In the genomic region with DNA sequence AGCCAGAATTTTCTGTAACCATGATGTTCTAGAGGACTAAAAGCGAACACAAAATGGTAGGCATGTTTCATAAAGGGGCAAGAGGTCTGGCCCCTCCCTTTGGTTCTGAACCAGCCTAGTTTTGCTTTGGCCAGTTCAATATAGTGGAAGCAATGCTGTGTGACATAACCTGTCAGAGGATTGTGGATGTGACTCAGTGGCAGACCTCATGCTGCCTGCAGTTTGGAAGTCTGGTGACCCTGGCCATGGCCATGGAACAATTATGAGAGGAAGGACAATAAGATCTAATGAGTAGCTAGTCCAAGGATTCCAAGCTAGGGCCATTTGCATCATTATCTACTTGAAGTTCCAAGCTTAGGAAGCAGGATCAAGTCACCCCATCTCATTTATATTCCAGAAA, we compare ENCODE assay signal across 15 mouse cellular contexts. TPM values are rescaled to one million over a fixed set of nuclear protein-coding genes. Genes with fewer than 3 reads are reported as not detected.
DNase-seq lines count a peak whose midpoint lies in the region; ATAC-seq lines count a peak whose summit lies in the region.
"Had no signal": no experiment of that assay in that cellular context is flagged by ENCODE, and none has a peak within 500 bp of the region (broad histone marks: within the 10 kb centered on the region; RNA-seq: fewer than 3 reads in every experiment).

No protein-coding gene starts in this region.

- H3K27ac ChIP-seq in hindbrain, embryonic 10.5 days, result 0 out of 2 replicates have a peak overlapping the region, but pooled peaks have one; percentile 12
- H3K27ac ChIP-seq in hindbrain, embryonic 16.5 days (ENCODE audit: low read depth, low read length), result no peak overlapping the region
- peak overlapping the region; percentile 48; the same call in 1 of the 2 replicates for H3K27ac ChIP-seq in neural tube, embryonic 14.5 days (ENCODE audit: low read depth, low read length)
- H3K27ac ChIP-seq: heart, embryonic 10.5 days; kidney, embryonic 15.5 days; layer of hippocampus, adult 2 months; neural tube, embryonic 13.5 days had no signal

- H3K4me3 ChIP-seq in hindbrain, embryonic 10.5 days, result no peak overlapping the region
- no peak overlapping the region for H3K4me3 ChIP-seq in hindbrain, embryonic 16.5 days (ENCODE audit: low read length)
- H3K4me3 ChIP-seq in neural tube, embryonic 14.5 days (ENCODE audit: low read depth, low read length), result no peak overlapping the region
- H3K4me3 ChIP-seq: erythroblast, embryonic 14.5 days; heart, embryonic 10.5 days; kidney, embryonic 15.5 days; layer of hippocampus, adult 2 months; neural tube, embryonic 13.5 days had no signal

- no peaks in the 10 kb centered on the region for H3K9me3 ChIP-seq in hindbrain, embryonic 10.5 days
- H3K9me3 ChIP-seq in hindbrain, embryonic 16.5 days (ENCODE audit: control insufficient read depth, low read length), result no peaks in the 10 kb centered on the region
- H3K9me3 ChIP-seq in neural tube, embryonic 14.5 days (ENCODE audit: control insufficient read depth, low read length), result no peaks in the 10 kb centered on the region
- H3K9me3 ChIP-seq: heart, embryonic 10.5 days; kidney, embryonic 15.5 days; neural tube, embryonic 13.5 days had no signal

- peaks cover 38% of the 10 kb centered on the region for H3K36me3 ChIP-seq in hindbrain, embryonic 10.5 days
- H3K36me3 ChIP-seq in hindbrain, embryonic 16.5 days (ENCODE audit: control insufficient read depth, insufficient read depth, low read length), result peaks cover 8% of the 10 kb centered on the region
- peaks cover 10% of the 10 kb centered on the region; the same call in 1 of the 2 replicates for H3K36me3 ChIP-seq in neural tube, embryonic 14.5 days (ENCODE audit: control insufficient read depth, insufficient read depth, low read length)

- no peaks in the 10 kb centered on the region for H3K27me3 ChIP-seq in hindbrain, embryonic 10.5 days (ENCODE audit: insufficient read depth, poor library complexity, severe bottlenecking)
- no peaks in the 10 kb centered on the region for H3K27me3 ChIP-seq in hindbrain, embryonic 16.5 days (replicated peaks; ENCODE audit: control insufficient read depth, insufficient read depth, low read length)
- H3K27me3 ChIP-seq in neural tube, embryonic 14.5 days (ENCODE audit: control insufficient read depth, insufficient read depth, low read length), result no peaks in the 10 kb centered on the region; the same call in 1 of the 2 replicates
- H3K27me3 ChIP-seq: kidney, embryonic 15.5 days; neural tube, embryonic 13.5 days had no signal

- DNase-seq in adrenal gland, adult 8-10 months, result peak; percentile 32
- DNase-seq in adrenal gland, postnatal 14 days, result no peak
- DNase-seq in hindbrain, embryonic 10.5 days (ENCODE audit: low spot score), result no peak
- no peak for DNase-seq in neural tube, embryonic 10.5 days (ENCODE audit: extremely low spot score, low spot score)
- DNase-seq in layer of hippocampus, adult 9-10 months (ENCODE audit: low spot score), result no peak
- no peak for DNase-seq in cerebellum, postnatal 36 days

- peaks cover 11% of the 10 kb centered on the region for H3K4me1 ChIP-seq in hindbrain, embryonic 10.5 days (replicated peaks)
- H3K4me1 ChIP-seq in hindbrain, embryonic 16.5 days (ENCODE audit: control insufficient read depth, insufficient read depth, low read depth, low read length), result peaks cover 9% of the 10 kb centered on the region
- H3K4me1 ChIP-seq in neural tube, embryonic 14.5 days (ENCODE audit: control insufficient read depth, insufficient read depth, low read length), result peaks cover 8% of the 10 kb centered on the region

- H3K9ac ChIP-seq in hindbrain, embryonic 16.5 days (ENCODE audit: low read depth, low read length), result no peak overlapping the region
- H3K9ac ChIP-seq in neural tube, embryonic 14.5 days (replicated peaks; ENCODE audit: low read depth, low read length), result no peak overlapping the region
- H3K9ac ChIP-seq: kidney, embryonic 15.5 days; neural tube, embryonic 13.5 days had no signal

- H3K4me2 ChIP-seq in hindbrain, embryonic 16.5 days (ENCODE audit: low read length), result no peak overlapping the region
- no peak overlapping the region for H3K4me2 ChIP-seq in neural tube, embryonic 14.5 days (ENCODE audit: low read depth, low read length)
- H3K4me2 ChIP-seq: kidney, embryonic 15.5 days; neural tube, embryonic 13.5 days had no signal

- WGBS in hindbrain, embryonic 10.5 days, result 94% methylated on average over 1 of the region's 1 CpGs
- 94% methylated on average over 1 of the region's 1 CpGs for WGBS in hindbrain, embryonic 16.5 days
- WGBS in neural tube, embryonic 14.5 days, result 97% methylated on average over 1 of the region's 1 CpGs

- no peak for ATAC-seq in hindbrain, embryonic 16.5 days
- no peak for ATAC-seq in neural tube, embryonic 14.5 days (ENCODE audit: low read depth)

RNA-seq across cellular contexts. Expression of gene Ndufs1, which starts 4.8 kb away (rescaled TPM):
- 100 to 1,000 TPM; 185 to 263 (median 226) TPM for total RNA-seq in adrenal gland, adult 8-10 months (2022)
- total RNA-seq in adrenal gland, postnatal 14 days (2021), result 359 and 361 TPM in 2 replicates
- polyA plus RNA-seq in hindbrain, embryonic 10.5 days (2016; fragmentation: Nextera tagmentation; extraction: Ambion mirVana), result 124 and 134 TPM in 2 replicates
- 157 and 162 TPM in 2 replicates for polyA plus RNA-seq in hindbrain, embryonic 16.5 days (2015; fragmentation: Nextera tagmentation; extraction: Ambion mirVana)
- 155 and 167 TPM in 2 replicates for polyA plus RNA-seq in neural tube, embryonic 14.5 days (2014; fragmentation: Nextera tagmentation; extraction: Ambion mirVana)

RNA-seq across cellular contexts. Expression of gene Eef1b2, which starts 4.9 kb away (rescaled TPM):
- total RNA-seq in adrenal gland, adult 8-10 months (2022), result 100 to 1,000 TPM; 529 to 647 (median 593) TPM
- 615 and 729 TPM in 2 replicates for total RNA-seq in adrenal gland, postnatal 14 days (2021)
- 512 and 606 TPM in 2 replicates for polyA plus RNA-seq in hindbrain, embryonic 10.5 days (2016; fragmentation: Nextera tagmentation; extraction: Ambion mirVana)
- polyA plus RNA-seq in hindbrain, embryonic 16.5 days (2015; fragmentation: Nextera tagmentation; extraction: Ambion mirVana), result 433 and 454 TPM in 2 replicates
- polyA plus RNA-seq in neural tube, embryonic 14.5 days (2014; fragmentation: Nextera tagmentation; extraction: Ambion mirVana), result 495 and 539 TPM in 2 replicates

RNA-seq across cellular contexts. Expression of gene Gpr1, which starts 32.9 kb away (rescaled TPM):
- under 1 TPM in 3 of 4 experiments, not detected in 1; 0.23 to 0.42 (median 0.38) TPM for total RNA-seq in adrenal gland, adult 8-10 months (2022)
- 0.22 and 0.56 TPM in 2 replicates for total RNA-seq in adrenal gland, postnatal 14 days (2021)
- 0.19 and 0.26 TPM in 2 replicates for polyA plus RNA-seq in hindbrain, embryonic 10.5 days (2016; fragmentation: Nextera tagmentation; extraction: Ambion mirVana)
- polyA plus RNA-seq in hindbrain, embryonic 16.5 days (2015; fragmentation: Nextera tagmentation; extraction: Ambion mirVana), result 0.86 and 1.0 TPM in 2 replicates
- 0.73 and 1.3 TPM in 2 replicates for polyA plus RNA-seq in neural tube, embryonic 14.5 days (2014; fragmentation: Nextera tagmentation; extraction: Ambion mirVana)
- total RNA-seq: liver, adult 2 months had no signal
- polyA plus RNA-seq: erythroblast, embryonic 14.5 days; inflammation-experienced regulatory T-cells, adult 6 months; liver, adult 2 months had no signal
